Mouse (Mus musculus): ENCODE data around the gene Lpp.

The Lpp gene

GRCm38 (mm10) chr16:24948091-24948690, 554.9 kb downstream of the Lpp start:
- in situ Hi-C loops (cut with MboI; ENCODE audit: low pct_unique_long_range_greater_than_20kb in 1 of 2, low sequenced_read_pairs in 2 of 2, unreplicated experiment in 1 of 2): no loop called here

GRCm38 (mm10) chr16:24949265-24949664, 556.0 kb downstream of the Lpp start:
- in situ Hi-C loops (cut with MboI; ENCODE audit: low pct_unique_long_range_greater_than_20kb in 1 of 2, low sequenced_read_pairs in 2 of 2, unreplicated experiment in 1 of 2): no loop called here

GRCm38 (mm10) chr16:24950112-24950743, 556.9 kb downstream of the Lpp start:
- in situ Hi-C loops (cut with MboI; ENCODE audit: low pct_unique_long_range_greater_than_20kb in 1 of 2, low sequenced_read_pairs in 2 of 2, unreplicated experiment in 1 of 2): no loop called here

GRCm38 (mm10) chr16:24951909-24952308, 558.6 kb downstream of the Lpp start:
- in situ Hi-C loops (cut with MboI; ENCODE audit: low pct_unique_long_range_greater_than_20kb in 1 of 2, low sequenced_read_pairs in 2 of 2, unreplicated experiment in 1 of 2): no loop called here

GRCm38 (mm10) chr16:24955054-24955453, 561.7 kb downstream of the Lpp start:
- in situ Hi-C loops (cut with MboI; ENCODE audit: low pct_unique_long_range_greater_than_20kb in 1 of 2, low sequenced_read_pairs in 2 of 2, unreplicated experiment in 1 of 2): no loop called here

- in situ Hi-C loops (cut with MboI; ENCODE audit: low pct_unique_long_range_greater_than_20kb in 1 of 2, low sequenced_read_pairs in 2 of 2, unreplicated experiment in 1 of 2): no loop called here
Measured at GRCm38 (mm10) chr16:24958661-24959060, 565.4 kb downstream of the Lpp start.

GRCm38 (mm10) chr16:24960901-24961806, 567.8 kb downstream of the Lpp start:
- in situ Hi-C loops (cut with MboI; ENCODE audit: low pct_unique_long_range_greater_than_20kb in 1 of 2, low sequenced_read_pairs in 2 of 2, unreplicated experiment in 1 of 2): no loop called here

GRCm38 (mm10) chr16:24964311-24964710, 571.0 kb downstream of the Lpp start:
- in situ Hi-C loops (cut with MboI; ENCODE audit: low pct_unique_long_range_greater_than_20kb in 1 of 2, low sequenced_read_pairs in 2 of 2, unreplicated experiment in 1 of 2): no loop called here

GRCm38 (mm10) chr16:24965091-24965490, 571.8 kb downstream of the Lpp start:
- in situ Hi-C loops (cut with MboI; ENCODE audit: low pct_unique_long_range_greater_than_20kb in 1 of 2, low sequenced_read_pairs in 2 of 2, unreplicated experiment in 1 of 2): no loop called here

- in situ Hi-C loops (cut with MboI; ENCODE audit: low pct_unique_long_range_greater_than_20kb in 1 of 2, low sequenced_read_pairs in 2 of 2, unreplicated experiment in 1 of 2): no loop called here
Measured at GRCm38 (mm10) chr16:24966460-24966859, 573.2 kb downstream of the Lpp start.

- in situ Hi-C loops (cut with MboI; ENCODE audit: low pct_unique_long_range_greater_than_20kb in 1 of 2, low sequenced_read_pairs in 2 of 2, unreplicated experiment in 1 of 2): no loop called here
Measured at GRCm38 (mm10) chr16:24973009-24973631, 579.8 kb downstream of the Lpp start.

GRCm38 (mm10) chr16:24977771-24978170, 584.5 kb downstream of the Lpp start:
- in situ Hi-C loops (cut with MboI; ENCODE audit: low pct_unique_long_range_greater_than_20kb in 1 of 2, low sequenced_read_pairs in 2 of 2, unreplicated experiment in 1 of 2): no loop called here

- in situ Hi-C loops (cut with MboI; ENCODE audit: low pct_unique_long_range_greater_than_20kb in 1 of 2, low sequenced_read_pairs in 2 of 2, unreplicated experiment in 1 of 2): no loop called here
Measured at GRCm38 (mm10) chr16:24978226-24978625, 584.9 kb downstream of the Lpp start.

- in situ Hi-C loops (cut with MboI; ENCODE audit: low pct_unique_long_range_greater_than_20kb in 1 of 2, low sequenced_read_pairs in 2 of 2, unreplicated experiment in 1 of 2): no loop called here
Measured at GRCm38 (mm10) chr16:24979391-24979790, 586.1 kb downstream of the Lpp start.

GRCm38 (mm10) chr16:24982828-24983227, 589.5 kb downstream of the Lpp start:
- in situ Hi-C loops (cut with MboI; ENCODE audit: low pct_unique_long_range_greater_than_20kb in 1 of 2, low sequenced_read_pairs in 2 of 2, unreplicated experiment in 1 of 2): no loop called here

GRCm38 (mm10) chr16:24990331-24990730, 597.0 kb downstream of the Lpp start:
- in situ Hi-C loops (cut with MboI; ENCODE audit: low pct_unique_long_range_greater_than_20kb in 1 of 2, low sequenced_read_pairs in 2 of 2, unreplicated experiment in 1 of 2): no loop called here

- in situ Hi-C loops (cut with MboI; ENCODE audit: low pct_unique_long_range_greater_than_20kb in 1 of 2, low sequenced_read_pairs in 2 of 2, unreplicated experiment in 1 of 2): no loop called here
Measured at GRCm38 (mm10) chr16:24991059-24991541, 597.8 kb downstream of the Lpp start.

GRCm38 (mm10) chr16:24991995-24992394, 598.7 kb downstream of the Lpp start:
- in situ Hi-C loops (cut with MboI; ENCODE audit: low pct_unique_long_range_greater_than_20kb in 1 of 2, low sequenced_read_pairs in 2 of 2, unreplicated experiment in 1 of 2): no loop called here

GRCm38 (mm10) chr16:24992494-24992893, 599.2 kb downstream of the Lpp start:
- in situ Hi-C loops (cut with MboI; ENCODE audit: low pct_unique_long_range_greater_than_20kb in 1 of 2, low sequenced_read_pairs in 2 of 2, unreplicated experiment in 1 of 2): no loop called here
